Mouse (Mus musculus) heart, adult 2 months (tissue): ENCODE results near the gene Rps19. TPM values are rescaled to one million over a fixed set of nuclear protein-coding genes. Genes with fewer than 3 reads are reported as not detected.

Experiments used
- DNase-seq, 2 experiments: peaks; one replicate each; pipeline ENCODE4 v3.0.0; 2021
- H3K27ac ChIP-seq: fragments of 200-600 bp; 2 replicates; pipeline ENCODE4 v1.8.1; 2022
- H3K27me3 ChIP-seq: fragments of 200-500 bp; 2 replicates; pipeline ENCODE4 v1.6.1; 2012; ENCODE audit warnings: mild to moderate bottlenecking, low read length, inconsistent platforms, mixed read lengths; ENCODE audit not compliant: control insufficient read depth, insufficient read depth
- H3K36me3 ChIP-seq: fragments of 200-500 bp; 2 replicates; pipeline ENCODE4 v1.6.1; 2012; ENCODE audit warnings: low read length, inconsistent platforms; ENCODE audit not compliant: control insufficient read depth, insufficient read depth
- H3K4me1 ChIP-seq: fragments of 200-500 bp; 2 replicates; pipeline ENCODE4 v1.6.1; 2011; ENCODE audit warnings: low read length; ENCODE audit not compliant: control insufficient read depth, insufficient read depth
- H3K4me3 ChIP-seq: fragments of 200-600 bp; 2 replicates; pipeline ENCODE4 v1.8.1; 2022
- H3K79me2 ChIP-seq: fragments of 200-500 bp; replicated peaks from 2 replicates; pipeline ENCODE4 v1.6.1; 2012; ENCODE audit warnings: mild to moderate bottlenecking, inconsistent platforms, low read length, moderate library complexity, mixed read lengths; ENCODE audit not compliant: control insufficient read depth, insufficient read depth
- H3K9ac ChIP-seq: fragments of 200-500 bp; 2 replicates; pipeline ENCODE4 v1.6.1; 2012; ENCODE audit warnings: low read depth, mild to moderate bottlenecking, control low read depth, inconsistent platforms, low read length, mixed read lengths
- CTCF ChIP-seq: fragments of 200-600 bp; IDR thresholded peaks from 2 replicates; pipeline ENCODE4 v1.8.1; 2022; ENCODE audit warnings: antibody characterized with exemption, mild to moderate bottlenecking, moderate library complexity
- EP300 ChIP-seq: fragments of 200-500 bp; IDR thresholded peaks from 2 replicates; pipeline ENCODE4 v1.6.1; 2011; ENCODE audit warnings: low read depth, low read length, control low read depth; ENCODE audit not compliant: insufficient read depth
- POLR2A ChIP-seq: fragments of 200-500 bp; IDR thresholded peaks from 2 replicates; pipeline ENCODE4 v1.6.1; 2011; ENCODE audit warnings: mild to moderate bottlenecking, low read depth, low read length, control low read depth; ENCODE audit not compliant: insufficient read depth
- WGBS: fragments of 180-500 bp; shearing (Covaris S2); methylation state at CpG from one replicate; pipeline ENCODE4 v1.1.7; 2018; 5-methylcytosine and 5-hydroxymethylcytosine counted together
- intact Hi-C: fragments of 180-260 bp; cut with DNase I; formaldehyde crosslinking; loops from one replicate; pipeline ENCODE4 v1.15.1; 2025
- polyA plus RNA-seq: library from polyadenylated mRNA; depleted of rRNA; stranded (reverse); fragments of >200 nt; gene quantifications from 2 replicates; pipeline ENCODE4 v1.2.3, GENCODE M21; 2012
- total RNA-seq, 2 experiments: library from RNA; stranded (reverse); gene quantifications; 2 replicates each; pipeline ENCODE4 v1.2.3; 2021

Rps19 gene
- total and polyA plus RNA-seq, 3 experiments, result 256 to 584 (median 505) TPM

DNA sequence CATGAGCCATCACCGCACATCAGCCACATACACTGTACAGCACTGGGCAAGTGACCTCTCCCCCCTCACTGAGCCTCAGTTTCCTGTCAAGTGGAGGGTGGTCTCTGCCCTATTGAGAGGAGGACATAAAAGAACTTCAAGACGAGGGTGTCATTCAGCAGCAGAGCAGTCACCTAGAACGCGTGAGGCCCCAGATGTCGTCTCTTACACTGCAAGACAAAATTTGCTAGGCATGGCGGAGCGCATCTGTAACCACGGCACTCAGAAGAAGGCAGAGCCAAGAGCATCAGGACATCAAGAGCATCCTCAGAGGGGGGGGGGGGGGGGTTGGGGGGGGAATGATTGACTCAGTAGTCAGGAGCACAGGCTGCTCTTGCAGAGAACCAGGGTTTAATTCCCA, 12.1 kb downstream of the Rps19 start:
- Histone ChIP-seq H3K4me3 (no peak overlapping the region), H3K27me3 (no peaks in the 10 kb centered on the region), H3K79me2 (no peaks in the 10 kb centered on the region), H3K9ac (no peak overlapping the region), H3K36me3 (no peaks in the 10 kb centered on the region), H3K4me1 (no peaks in the 10 kb centered on the region), H3K27ac (no peak overlapping the region)
- WGBS, result 87% methylated on average over 8 of the region's 8 CpGs
- TF ChIP-seq POLR2A (no peak), EP300 (no peak), CTCF (no peak)
- DNase-seq, result no peak
- intact Hi-C loops, result no loop called here

DNA sequence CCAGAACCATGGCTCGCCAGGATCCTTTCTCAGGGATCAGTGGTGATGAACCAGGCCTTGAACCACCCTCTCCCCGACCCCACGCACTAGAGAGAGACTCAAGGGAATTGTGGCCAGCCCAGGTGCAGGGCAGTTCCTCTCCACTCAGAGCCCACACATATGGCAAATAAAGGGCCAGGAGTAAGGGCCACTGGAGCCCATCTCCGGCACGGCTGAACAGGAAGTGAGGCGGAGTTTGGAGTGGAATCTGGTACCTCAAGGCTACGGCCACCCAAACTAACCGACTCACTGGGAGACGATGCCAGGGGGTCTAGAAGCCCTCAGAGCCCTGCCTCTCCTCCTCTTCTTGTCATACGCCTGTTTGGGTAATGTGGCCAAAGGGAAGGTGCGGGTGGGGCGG, 13.1 kb downstream of the Rps19 start, which contains the start of gene Cd79a:
TSS of gene Cd79a (plus strand) at position 158 of the 400 bp plus-strand sequence.
- Histone ChIP-seq H3K27ac (no peak within 1 kb of the TSS), H3K4me1 (no peaks in the 10 kb centered on the region; the same call in 1 of the 2 replicates), H3K79me2 (no peaks in the 10 kb centered on the region), H3K27me3 (no peaks in the 10 kb centered on the region), H3K4me3 (no peak within 1 kb of the TSS), H3K36me3 (no peaks in the 10 kb centered on the region), H3K9ac (no peak within 1 kb of the TSS)
- intact Hi-C loops, result no loop called here
- peak in 1 of 2 experiments; percentile 49 for DNase-seq
- 69% methylated on average over 12 of the region's 12 CpGs for WGBS
- TF ChIP-seq CTCF, result no peak
- TF ChIP-seq EP300, result no peak
- TF ChIP-seq POLR2A, result no peak

DNA sequence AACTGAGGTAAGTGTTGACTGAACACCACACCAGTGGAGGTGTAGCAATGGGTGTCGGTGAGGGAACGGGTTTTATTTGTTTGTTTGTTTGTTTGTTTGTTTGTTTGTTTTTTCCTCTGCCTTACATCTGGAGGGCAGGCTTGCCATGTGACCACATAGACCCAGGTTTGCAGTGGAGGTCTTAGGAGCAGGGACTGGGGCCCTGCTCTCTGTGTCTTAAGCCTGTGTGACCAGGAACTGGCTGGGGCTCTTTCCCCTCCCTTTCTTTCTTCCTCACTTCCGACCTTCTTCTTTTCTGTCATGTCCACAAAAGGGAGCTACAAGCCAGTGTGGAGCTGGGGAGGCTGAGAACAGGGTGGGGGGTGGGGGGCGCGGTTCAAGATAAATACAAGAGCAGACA, 13.8 kb downstream of the Rps19 start:
- Histone ChIP-seq H3K4me3 (no peak overlapping the region), H3K79me2 (no peaks in the 10 kb centered on the region), H3K4me1 (peaks cover 2% of the 10 kb centered on the region), H3K27me3 (no peaks in the 10 kb centered on the region), H3K27ac (no peak overlapping the region), H3K9ac (no peak overlapping the region), H3K36me3 (no peaks in the 10 kb centered on the region)
- TF ChIP-seq POLR2A (no peak), EP300 (no peak), CTCF (no peak)
- no peak for DNase-seq
- WGBS, result 69% methylated on average over 5 of the region's 5 CpGs
- intact Hi-C loops, result no loop called here

- no peaks in the 10 kb centered on the region; the same call in 1 of the 2 replicates for H3K36me3 ChIP-seq
- intact Hi-C loops, result no loop called here
- H3K79me2 ChIP-seq, result no peaks in the 10 kb centered on the region
- H3K27me3 ChIP-seq, result no peaks in the 10 kb centered on the region
- peaks cover 4% of the 10 kb centered on the region for H3K4me1 ChIP-seq
- no peak overlapping the region for H3K4me3 ChIP-seq
- H3K9ac ChIP-seq, result no peak overlapping the region
- 66% methylated on average over 6 of the region's 6 CpGs for WGBS
- no peak for DNase-seq
- H3K27ac ChIP-seq, result no peak overlapping the region
- TF ChIP-seq CTCF, result no peak
- TF ChIP-seq EP300, result no peak
- no peak for TF ChIP-seq POLR2A
These were observed 16.9 kb downstream of the Rps19 start for GRCm38 (mm10) chr7:24901114-24901513.

- Histone ChIP-seq H3K4me3 (no peak overlapping the region), H3K36me3 (peaks cover 2% of the 10 kb centered on the region; the same call in 1 of the 2 replicates), H3K9ac (no peak overlapping the region), H3K79me2 (peaks cover 2% of the 10 kb centered on the region; the same call in 1 of the 2 replicates), H3K4me1 (peaks cover 6% of the 10 kb centered on the region), H3K27me3 (no peaks in the 10 kb centered on the region), H3K27ac (peak overlapping the region; percentile 95)
- no peak for DNase-seq
- intact Hi-C loops, result no loop called here
- TF ChIP-seq EP300 (no peak), CTCF (no peak), POLR2A (no peak)
- 3% methylated on average over 1 of the region's 1 CpGs for WGBS
These were observed 17.7 kb downstream of the Rps19 start for GRCm38 (mm10) chr7:24901842-24902241.

- Histone ChIP-seq H3K4me1 (peaks cover 8% of the 10 kb centered on the region), H3K27ac (peak overlapping the region; percentile 95), H3K9ac (peak overlapping the region; percentile 94), H3K27me3 (no peaks in the 10 kb centered on the region), H3K36me3 (peaks cover 2% of the 10 kb centered on the region; the same call in 1 of the 2 replicates), H3K79me2 (peaks cover 2% of the 10 kb centered on the region; the same call in 1 of the 2 replicates), H3K4me3 (peak overlapping the region; percentile 82)
- DNase-seq, result no peak
- intact Hi-C loops, result no loop called here
- TF ChIP-seq POLR2A, result no peak
- TF ChIP-seq EP300, result no peak
- no peak for TF ChIP-seq CTCF
- WGBS, result 35% methylated on average over 2 of the region's 2 CpGs
These were observed 18.1 kb downstream of the Rps19 start for GRCm38 (mm10) chr7:24902264-24902629.
